Mouse (Mus musculus) bone marrow macrophage, adult 2 months (primary cell): Measurements from ENCODE around the gene Acot4.

Experiments
- CTCF ChIP-seq: IDR thresholded peaks from 2 replicates; pipeline ENCODE4 v1.5.1; 2012; ENCODE audit warnings: low read depth, mild to moderate bottlenecking, low read length, moderate library complexity
- POLR2A ChIP-seq: IDR thresholded peaks from 2 replicates; pipeline ENCODE4 v1.6.1; 2012; ENCODE audit warnings: mild to moderate bottlenecking, low read depth, low read length, borderline replicate concordance

GRCm38 (mm10) chr12:84011251-84012040 lies 26.7 kb upstream of the Acot4 start:
- no peak for TF ChIP-seq CTCF
- TF ChIP-seq POLR2A, result no peak
